Mouse (Mus musculus) c-Kit-negative CD71-positive TER-119-positive erythroid progenitor cells, embryonic 14.5 days (primary cell): ENCODE data around the gene Entpd4b.
"Not testable (repeated sequence)": the region's sequence is repeated elsewhere in the genome, so short reads cannot be mapped to it uniquely, and the experiment has no call there.

ENCODE experiments used
- DNase-seq: peaks from one replicate; pipeline ENCODE4 v3.0.0-alpha.2; 2013; ENCODE audit warnings: low read depth, low spot score

The Entpd4b gene

DNA sequence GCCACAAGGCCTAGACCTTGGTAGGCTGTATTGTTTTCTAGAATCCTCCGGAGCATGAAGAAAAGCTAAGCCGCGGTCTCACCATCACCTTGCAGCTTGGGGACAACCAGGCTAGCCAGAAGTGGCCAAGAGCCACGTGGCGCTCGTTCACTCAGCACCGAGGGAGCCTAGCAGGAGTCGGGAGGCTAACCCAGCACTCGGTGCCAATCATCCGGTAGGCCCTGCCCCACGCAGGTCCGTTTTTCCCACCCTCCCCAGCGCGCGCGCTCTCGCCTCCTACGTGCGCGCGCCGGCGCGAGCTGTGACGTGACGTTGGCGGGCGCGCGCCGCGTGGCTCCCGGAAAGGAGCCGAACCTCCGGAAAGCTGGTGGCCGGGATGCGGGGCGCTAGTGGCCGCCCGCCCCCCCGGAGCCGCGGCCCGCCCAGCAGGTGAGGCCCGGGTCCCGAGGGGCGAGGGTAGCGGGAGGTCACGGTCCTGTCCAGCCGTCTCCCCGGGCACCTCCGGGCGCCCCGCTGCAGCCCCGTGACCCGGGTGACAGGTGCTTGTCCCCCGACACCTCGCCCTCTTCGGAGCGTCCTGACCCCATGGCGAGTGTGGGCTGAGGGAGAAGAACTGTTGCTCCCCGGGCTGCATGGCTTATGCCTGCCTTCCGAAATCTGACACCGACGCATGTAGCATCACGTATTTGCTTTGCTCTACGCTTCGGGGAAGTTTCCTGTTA, at the start of gene Entpd4b:
TSS of gene Entpd4b (plus strand) at position 315 of the 722 bp plus-strand sequence.
- not testable (repeated sequence) for DNase-seq

DNA sequence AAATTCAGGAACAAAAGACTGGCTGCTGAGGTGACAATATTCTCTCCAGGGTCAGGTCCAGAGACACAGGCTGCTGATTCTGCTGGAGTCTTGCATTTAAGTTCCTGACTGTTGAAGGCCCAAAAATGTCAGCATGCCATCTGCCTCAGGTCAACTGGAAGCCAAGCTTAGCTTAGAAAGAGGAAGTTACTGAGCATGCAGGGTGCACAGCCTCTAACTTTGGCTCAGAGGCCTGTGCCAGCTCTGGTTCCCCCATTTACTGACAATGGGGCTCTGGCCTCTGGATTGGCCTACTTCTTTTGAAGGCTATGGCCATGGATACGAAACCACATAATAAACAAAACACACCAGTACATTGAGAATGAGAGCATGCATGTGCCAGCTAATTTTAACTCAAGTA, 48.2 kb upstream of the Entpd4b start:
- DNase-seq: not testable (repeated sequence)

DNA sequence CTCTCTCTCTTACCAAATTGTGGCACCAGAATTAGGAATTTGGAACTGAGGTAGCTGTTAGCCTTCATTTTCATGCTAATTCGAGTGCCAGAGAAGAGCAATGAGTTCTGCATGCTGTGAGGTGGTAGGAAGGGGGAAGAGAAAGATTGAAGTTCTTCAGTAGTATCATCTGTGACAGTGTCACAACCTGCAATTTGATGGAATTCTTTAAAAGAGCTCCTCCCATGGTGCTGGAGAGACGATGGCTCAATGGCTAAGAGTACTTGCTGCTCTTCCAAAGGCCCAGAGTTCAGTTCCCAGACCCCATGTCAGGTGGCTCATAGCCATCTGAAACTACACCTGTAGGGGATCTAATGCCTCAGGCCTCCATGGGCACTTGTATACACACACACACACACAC, 42.8 kb upstream of the Entpd4b start, which contains the start of gene Gm27179:
TSS of gene Gm27179 (minus strand) at position 101 of the 400 bp plus-strand sequence.
- not testable (repeated sequence) for DNase-seq

DNA sequence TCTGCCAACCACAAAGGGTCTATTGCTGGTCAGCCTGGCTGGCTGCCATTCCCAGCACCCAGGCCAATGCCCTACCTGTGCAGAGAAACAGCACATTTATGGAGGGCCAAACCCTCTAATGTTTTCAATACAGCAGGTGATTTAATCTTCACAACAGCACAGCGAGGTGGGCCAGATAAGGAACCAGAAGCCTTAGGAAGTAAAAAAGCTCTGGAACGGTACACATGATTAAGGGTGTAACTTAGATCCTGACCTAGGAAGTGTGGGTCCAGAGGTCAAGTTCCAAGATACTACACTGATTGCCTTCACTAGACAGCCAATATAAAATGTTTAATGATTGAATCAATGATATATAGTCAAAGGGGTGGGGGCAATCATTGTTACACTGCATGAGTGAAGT, 34.4 kb upstream of the Entpd4b start:
- not testable (repeated sequence) for DNase-seq

DNA sequence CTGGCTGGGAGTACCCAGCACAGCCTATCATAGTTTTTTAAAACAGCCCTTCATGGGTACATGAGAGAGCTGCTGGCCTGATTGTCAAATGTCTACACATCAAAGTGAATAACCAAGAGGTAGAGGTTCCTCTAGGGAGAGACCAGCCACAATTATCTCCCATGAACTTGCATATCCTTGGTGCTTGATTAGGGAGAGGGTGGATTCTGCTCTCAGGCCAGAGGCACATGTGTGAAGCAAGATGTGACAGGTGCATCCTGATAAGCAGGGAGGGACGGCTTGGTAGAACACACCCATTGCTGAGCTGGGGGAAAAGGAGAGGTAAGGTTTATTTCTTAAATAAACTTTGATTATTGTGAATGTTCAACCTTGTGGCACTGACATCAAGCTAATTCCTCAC, 32.2 kb upstream of the Entpd4b start:
- not testable (repeated sequence) for DNase-seq

DNA sequence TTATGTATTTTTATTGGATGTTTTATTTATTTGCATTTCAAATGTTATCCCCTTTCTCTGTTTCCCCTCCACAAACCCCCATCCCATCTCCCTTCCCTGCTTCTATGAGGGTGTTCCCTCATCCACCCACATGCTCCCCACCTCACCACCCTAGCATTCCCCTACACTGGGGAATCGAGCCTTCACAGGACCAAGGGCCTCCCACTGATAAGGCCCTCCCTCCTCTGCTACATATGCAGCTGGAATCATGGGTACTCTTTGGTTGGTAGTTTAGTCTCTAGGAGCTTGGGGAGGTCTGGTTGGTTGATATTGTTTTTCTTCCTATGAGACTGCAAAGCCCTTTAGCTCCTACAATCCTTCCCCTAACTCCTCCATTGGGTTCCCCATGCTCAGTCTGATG, 29.0 kb upstream of the Entpd4b start:
- DNase-seq: not testable (repeated sequence)

DNA sequence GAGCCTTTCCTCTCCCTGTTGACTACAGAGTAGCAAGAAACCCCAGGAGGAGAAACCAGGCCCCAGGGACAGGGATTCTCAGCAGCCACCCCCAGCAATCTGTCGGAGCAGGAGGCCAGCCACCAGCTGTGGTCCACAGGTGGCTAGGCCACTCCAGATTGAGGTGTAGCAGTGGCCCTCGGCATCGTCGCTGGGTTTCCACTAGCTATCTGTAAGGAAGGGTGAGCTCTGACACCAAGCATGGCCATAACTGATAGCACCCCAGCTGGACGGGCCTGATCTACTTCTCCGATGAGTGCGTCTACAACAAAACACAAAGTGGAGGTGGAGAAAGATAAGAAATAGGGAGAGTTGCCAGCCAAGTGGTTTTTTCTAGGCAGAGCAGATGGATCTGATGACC, 18.7 kb upstream of the Entpd4b start:
- not testable (repeated sequence) for DNase-seq

DNA sequence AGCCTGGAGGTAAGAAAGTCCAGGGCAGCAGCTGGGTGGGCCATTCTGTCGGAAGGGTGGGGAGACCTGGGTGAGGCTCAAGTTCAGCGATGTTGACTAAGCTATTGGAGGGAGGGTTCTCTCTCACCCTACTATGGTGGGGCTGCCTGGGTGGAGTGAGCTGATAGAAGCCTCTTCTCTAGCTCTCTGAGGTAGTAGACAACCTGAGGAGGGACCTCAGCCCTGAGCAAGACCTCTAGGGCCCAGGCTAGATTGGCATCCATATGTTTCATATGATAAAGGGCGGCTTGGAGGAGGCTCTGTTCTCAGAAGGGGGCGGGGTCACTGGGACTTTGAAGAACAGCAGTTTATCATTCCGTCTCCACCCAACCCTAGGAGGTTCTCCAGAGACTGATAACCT, 15.1 kb upstream of the Entpd4b start:
- not testable (repeated sequence) for DNase-seq

DNA sequence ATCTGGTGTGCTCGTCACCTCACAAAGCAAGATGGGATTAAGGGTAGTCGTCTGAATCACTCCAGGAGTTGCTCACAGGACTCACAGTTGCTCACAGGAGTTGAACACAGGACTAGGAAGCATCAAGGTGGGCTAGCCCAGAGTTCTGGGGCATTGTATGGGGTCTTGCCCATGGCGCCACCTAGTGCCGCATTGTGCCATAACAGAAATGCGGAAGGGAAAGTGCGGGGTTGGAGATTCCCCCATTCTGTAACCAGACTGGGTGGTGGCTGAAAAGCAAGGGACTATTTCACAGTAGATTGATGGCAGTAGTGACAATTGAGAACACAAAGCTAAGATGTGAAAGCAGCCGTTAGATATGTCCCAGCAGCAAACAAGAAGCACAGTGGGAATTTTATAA, 12.5 kb upstream of the Entpd4b start:
- DNase-seq: not testable (repeated sequence)

DNA sequence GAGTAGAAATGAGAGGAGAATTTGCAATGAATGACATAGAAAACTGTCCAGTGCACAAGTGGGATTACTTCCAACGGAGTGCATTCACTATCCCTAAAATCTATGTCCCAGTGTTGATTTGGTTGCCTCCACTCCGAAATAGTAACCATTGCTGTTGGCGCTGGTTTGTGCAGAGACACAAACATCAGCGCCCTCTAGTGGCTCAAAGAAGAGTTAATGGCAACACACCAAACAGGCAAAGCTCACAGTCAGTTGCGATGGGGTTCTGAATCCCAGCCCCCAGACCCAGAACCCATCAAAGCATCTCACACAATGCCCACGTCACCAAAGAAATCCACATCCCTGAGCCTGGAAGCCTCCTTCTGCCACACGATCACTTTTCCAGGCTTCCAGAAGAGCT, 11.2 kb upstream of the Entpd4b start:
- not testable (repeated sequence) for DNase-seq

DNA sequence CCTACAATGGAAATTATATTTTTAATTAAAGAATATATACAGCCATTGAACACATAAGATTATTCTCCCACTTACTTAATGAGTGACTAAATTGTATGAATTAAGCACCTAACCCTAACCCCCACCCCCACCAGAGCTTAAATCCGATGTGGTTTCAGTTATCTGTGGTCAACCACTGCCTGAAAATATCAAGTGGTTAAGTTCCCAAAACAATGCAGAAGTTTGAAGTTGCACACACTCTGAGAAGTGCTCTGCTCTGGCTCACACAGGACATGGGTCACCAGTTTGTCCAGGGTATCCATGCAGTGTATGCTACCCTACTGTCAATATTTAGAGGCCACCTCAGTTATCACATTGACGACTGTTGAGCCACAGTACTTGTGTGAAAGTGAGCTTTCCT, 10.2 kb upstream of the Entpd4b start:
- DNase-seq: not testable (repeated sequence)

DNA sequence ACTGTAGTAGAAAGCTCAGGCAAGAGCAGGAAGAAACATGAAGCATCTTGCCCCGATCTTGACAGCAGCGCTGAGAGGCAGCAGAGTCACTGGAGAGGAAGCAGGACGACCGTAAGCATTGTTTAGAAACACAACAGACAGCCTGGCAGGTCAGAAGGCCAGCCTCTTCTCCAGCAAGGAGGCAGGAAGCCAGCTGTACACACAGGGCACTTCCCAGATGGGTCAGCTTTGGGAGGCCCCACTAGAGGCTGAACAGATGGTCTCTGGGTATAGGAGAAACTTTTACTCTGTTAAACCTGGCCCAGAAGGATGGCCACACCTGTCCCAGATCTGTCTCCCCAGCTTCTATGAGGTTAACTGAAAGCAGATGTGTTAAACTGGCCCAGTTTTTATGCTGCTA, 7.9 kb upstream of the Entpd4b start:
- not testable (repeated sequence) for DNase-seq

DNA sequence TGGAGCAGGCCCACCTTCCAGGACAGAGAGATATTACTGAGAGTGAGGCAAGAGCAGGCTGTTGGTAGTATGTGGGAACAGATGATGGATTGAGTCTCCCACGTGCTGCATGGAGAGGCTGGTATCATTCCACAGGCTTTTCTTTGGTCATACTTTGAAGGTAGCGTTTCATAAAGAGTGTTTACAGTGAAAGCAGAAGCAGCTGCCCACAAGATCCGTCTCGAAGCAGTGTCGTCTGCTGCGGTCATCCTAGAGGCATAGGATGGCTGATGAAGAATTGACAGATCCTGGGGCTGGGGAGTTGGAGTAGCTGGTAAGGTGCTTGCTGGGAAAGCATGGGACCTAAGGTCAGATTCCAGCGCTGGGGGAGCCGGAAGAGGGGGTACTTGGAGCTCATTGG, 1.6 kb downstream of the Entpd4b start:
- not testable (repeated sequence) for DNase-seq

DNA sequence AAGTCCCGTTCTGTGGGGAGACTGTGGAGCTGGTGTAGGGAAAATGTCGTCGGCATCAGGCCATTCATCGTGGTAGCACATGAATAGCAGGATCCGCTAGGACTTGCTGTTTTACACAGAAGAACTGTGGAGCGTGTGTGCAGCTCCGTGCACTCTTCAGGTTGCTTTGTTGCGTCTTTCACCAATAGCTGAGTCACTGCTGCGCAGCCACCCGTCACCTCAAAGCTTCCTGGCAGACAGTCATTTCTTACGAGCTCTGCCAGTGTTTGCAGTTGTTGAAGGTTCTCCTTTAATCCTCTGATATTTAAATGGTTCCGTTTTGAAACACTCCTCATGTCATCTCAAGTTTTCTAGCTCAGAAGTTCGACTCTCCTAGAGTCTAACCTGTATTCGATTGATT, 2.3 kb downstream of the Entpd4b start:
- not testable (repeated sequence) for DNase-seq
